Mouse (Mus musculus): ENCODE results near the gene Ppil1. TPM values are rescaled to one million over a fixed set of nuclear protein-coding genes. Genes with fewer than 3 reads are reported as not detected.

Gene Ppil1
- total RNA-seq, 2 experiments from 2014 or later: 19.8 to 20.0 TPM

- Histone ChIP-seq H3K4me3 (no peak overlapping the region), H3K27ac (peak overlapping the region; percentile 61)
- intact Hi-C loops (cut with DNase I): no loop called here
- no peak for TF ChIP-seq CTCF (IDR thresholded peaks at IDR 0.05)
- no peak for DNase-seq (ENCODE audit: extremely low spot score in 1 of 2, low spot score in 2 of 2)
Measured at GRCm38 (mm10) chr17:29301421-29301820, 37.4 kb upstream of the Ppil1 start.

- Histone ChIP-seq H3K4me3 (no peak overlapping the region), H3K27ac (peak overlapping the region; percentile 61)
- intact Hi-C loops (cut with DNase I): no loop called here
- TF ChIP-seq CTCF (IDR thresholded peaks at IDR 0.05): no peak
- DNase-seq (ENCODE audit: extremely low spot score in 1 of 2, low spot score in 2 of 2): no peak
Measured at GRCm38 (mm10) chr17:29300926-29301325, 36.9 kb upstream of the Ppil1 start.

GRCm38 (mm10) chr17:29299282-29299681 is 35.3 kb upstream of the Ppil1 start:
- intact Hi-C loops (cut with DNase I): no loop called here
- no peak overlapping the region for H3K4me3 ChIP-seq
- no peak overlapping the region for H3K27ac ChIP-seq
- TF ChIP-seq CTCF (IDR thresholded peaks at IDR 0.05): no peak
- DNase-seq (ENCODE audit: extremely low spot score in 1 of 2, low spot score in 2 of 2): no peak

GRCm38 (mm10) chr17:29297813-29298212 is 33.8 kb upstream of the Ppil1 start:
- Histone ChIP-seq H3K27ac (no peak overlapping the region), H3K4me3 (no peak overlapping the region)
- TF ChIP-seq CTCF (IDR thresholded peaks at IDR 0.05): peak; percentile 9; the same call in 1 of the 2 replicates
- intact Hi-C loops (cut with DNase I): no loop called here
- DNase-seq (ENCODE audit: extremely low spot score in 1 of 2, low spot score in 2 of 2): no peak

- TF ChIP-seq CTCF (IDR thresholded peaks at IDR 0.05): no peak
- intact Hi-C loops (cut with DNase I): no loop called here
Measured at GRCm38 (mm10) chr17:29297321-29297720, 33.3 kb upstream of the Ppil1 start.

GRCm38 (mm10) chr17:29295835-29296234 is 31.8 kb upstream of the Ppil1 start:
- intact Hi-C loops (cut with DNase I): no loop called here
- TF ChIP-seq CTCF (IDR thresholded peaks at IDR 0.05): no peak
- no peak for DNase-seq (ENCODE audit: extremely low spot score in 1 of 2, low spot score in 2 of 2)
- Histone ChIP-seq H3K4me3 (no peak overlapping the region), H3K27ac (no peak overlapping the region)

More at GRCm38 (mm10) chr17:29297321-29297720, 33.3 kb upstream of the Ppil1 start:
- H3K27ac ChIP-seq: no peak overlapping the region
- no peak overlapping the region for H3K4me3 ChIP-seq
- no peak for DNase-seq (ENCODE audit: extremely low spot score in 1 of 2, low spot score in 2 of 2)

- intact Hi-C loops (cut with DNase I): no loop called here
- peak; percentile 8; the same call in 1 of the 2 replicates for TF ChIP-seq CTCF (IDR thresholded peaks at IDR 0.05)
Measured at GRCm38 (mm10) chr17:29293807-29294605, 30.0 kb upstream of the Ppil1 start.

GRCm38 (mm10) chr17:29292996-29293395 is 29.0 kb upstream of the Ppil1 start:
- H3K4me3 ChIP-seq: no peak overlapping the region
- no peak for TF ChIP-seq CTCF (IDR thresholded peaks at IDR 0.05)
- no peak overlapping the region for H3K27ac ChIP-seq
- intact Hi-C loops (cut with DNase I): no loop called here
- no peak for DNase-seq (ENCODE audit: extremely low spot score in 1 of 2, low spot score in 2 of 2)

More at GRCm38 (mm10) chr17:29293807-29294605, 30.0 kb upstream of the Ppil1 start:
- DNase-seq (ENCODE audit: extremely low spot score in 1 of 2, low spot score in 2 of 2): no peak
- Histone ChIP-seq H3K27ac (no peak overlapping the region), H3K4me3 (no peak overlapping the region)

- TF ChIP-seq CTCF (IDR thresholded peaks at IDR 0.05): no peak
- intact Hi-C loops (cut with DNase I): no loop called here
- H3K4me3 ChIP-seq: no peak overlapping the region
- no peak for DNase-seq (ENCODE audit: extremely low spot score in 1 of 2, low spot score in 2 of 2)
- no peak overlapping the region for H3K27ac ChIP-seq
Measured at GRCm38 (mm10) chr17:29291793-29292192, 27.8 kb upstream of the Ppil1 start.

- H3K27ac ChIP-seq: no peak overlapping the region
- no peak overlapping the region for H3K4me3 ChIP-seq
- no peak for DNase-seq (ENCODE audit: extremely low spot score in 1 of 2, low spot score in 2 of 2)
- TF ChIP-seq CTCF (IDR thresholded peaks at IDR 0.05): no peak
- intact Hi-C loops (cut with DNase I): no loop called here
Measured at GRCm38 (mm10) chr17:29282216-29282952, 18.4 kb upstream of the Ppil1 start.

- TF ChIP-seq CTCF (IDR thresholded peaks at IDR 0.05): no peak
- intact Hi-C loops (cut with DNase I): no loop called here
- no peak overlapping the region for H3K4me3 ChIP-seq
- DNase-seq (ENCODE audit: extremely low spot score in 1 of 2, low spot score in 2 of 2): no peak
- H3K27ac ChIP-seq: no peak overlapping the region
Measured at GRCm38 (mm10) chr17:29281541-29281940, 17.6 kb upstream of the Ppil1 start.

GRCm38 (mm10) chr17:29280422-29280821 is 16.4 kb upstream of the Ppil1 start:
- H3K4me3 ChIP-seq: no peak overlapping the region
- no peak for TF ChIP-seq CTCF (IDR thresholded peaks at IDR 0.05)
- no peak for DNase-seq (ENCODE audit: extremely low spot score in 1 of 2, low spot score in 2 of 2)
- H3K27ac ChIP-seq: no peak overlapping the region
- intact Hi-C loops (cut with DNase I): no loop called here
